Mouse (Mus musculus) small intestine, adult 2 months (tissue): ENCODE measurements around the gene Vegfb. TPM values are rescaled to one million over a fixed set of nuclear protein-coding genes. Genes with fewer than 3 reads are reported as not detected.

Experiments
- H3K27ac ChIP-seq: fragments of 200-500 bp; 2 replicates; pipeline ENCODE4 v1.5.1; 2012; ENCODE audit warnings: low read depth, low read length, control low read depth, inconsistent platforms; ENCODE audit not compliant: insufficient read depth
- H3K27me3 ChIP-seq: fragments of 200-500 bp; 2 replicates; pipeline ENCODE4 v1.6.1; 2012; ENCODE audit warnings: mild to moderate bottlenecking, moderate library complexity, low read length, inconsistent platforms; ENCODE audit not compliant: control insufficient read depth, insufficient read depth
- H3K36me3 ChIP-seq: fragments of 200-500 bp; 2 replicates; pipeline ENCODE4 v1.6.1; 2012; ENCODE audit warnings: mild to moderate bottlenecking, low read length, control low read depth, inconsistent platforms; ENCODE audit not compliant: control insufficient read depth, insufficient read depth
- H3K4me1 ChIP-seq: fragments of 200-500 bp; 2 replicates; pipeline ENCODE4 v1.6.1; 2012; ENCODE audit warnings: low read length, inconsistent platforms, mixed read lengths; ENCODE audit not compliant: control insufficient read depth, insufficient read depth, insufficient read length
- H3K4me3 ChIP-seq: fragments of 200-500 bp; 2 replicates; pipeline ENCODE4 v1.5.1; 2012; ENCODE audit warnings: low read depth, mild to moderate bottlenecking, control low read depth, inconsistent platforms, low read length, moderate library complexity
- CTCF ChIP-seq: fragments of 200-500 bp; IDR thresholded peaks from 2 replicates; pipeline ENCODE4 v1.5.1; 2012; ENCODE audit warnings: low read depth, mild to moderate bottlenecking, control low read depth, inconsistent platforms, low read length, moderate library complexity, mixed read lengths; ENCODE audit not compliant: insufficient replicate concordance, insufficient read length; ENCODE audit errors: extremely low read depth
- POLR2A ChIP-seq: fragments of 200-500 bp; IDR thresholded peaks from 2 replicates; pipeline ENCODE4 v1.6.1; 2012; ENCODE audit warnings: low read depth, mild to moderate bottlenecking, control low read depth, inconsistent platforms, low read length, moderate library complexity
- WGBS: fragments of 180-500 bp; shearing (Covaris S2); methylation state at CpG from one replicate; pipeline ENCODE4 v1.1.7; 2018; 5-methylcytosine and 5-hydroxymethylcytosine counted together
- polyA plus RNA-seq: library from polyadenylated mRNA; depleted of rRNA; stranded (reverse); fragments of >200 nt; gene quantifications from 2 replicates; pipeline ENCODE4 v1.2.3, GENCODE M21; 2012

The Vegfb gene
- polyA plus RNA-seq, 1 experiment, result 20.4 TPM

DNA sequence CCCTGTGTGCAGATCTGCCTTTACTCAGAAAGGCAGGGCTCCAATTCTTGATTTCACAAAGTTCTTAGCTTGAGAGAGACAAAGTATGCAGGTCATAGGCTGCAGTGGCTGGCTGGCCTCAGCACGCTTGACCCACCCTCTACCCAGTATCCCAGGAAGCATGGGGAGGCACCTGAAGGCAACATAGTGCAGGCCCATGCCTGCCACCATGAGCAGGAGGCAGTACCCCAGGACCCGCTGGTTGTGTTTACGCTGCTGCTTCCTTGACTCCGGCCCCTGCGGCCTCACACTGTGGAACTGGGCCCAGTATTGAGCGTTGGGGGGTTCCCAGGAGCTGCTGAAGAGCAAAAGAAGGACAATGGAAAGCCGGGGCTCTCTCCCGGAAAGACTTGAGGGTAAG lies 1.8 kb upstream of the Vegfb start:
- Histone ChIP-seq H3K27ac (no peak overlapping the region), H3K27me3 (no peaks in the 10 kb centered on the region), H3K36me3 (no peaks in the 10 kb centered on the region), H3K4me1 (peaks cover 9% of the 10 kb centered on the region), H3K4me3 (no peak overlapping the region)
- TF ChIP-seq POLR2A (no peak), CTCF (no peak)
- 94% methylated on average over 8 of the region's 8 CpGs for WGBS

GRCm38 (mm10) chr19:6987904-6988285 lies 444 bp upstream of the Vegfb start:
- H3K27me3 ChIP-seq, result no peaks in the 10 kb centered on the region
- 2% methylated on average over 8 of the region's 8 CpGs for WGBS
- H3K27ac ChIP-seq, result peak overlapping the region; percentile 47
- H3K4me3 ChIP-seq, result peak overlapping the region; percentile 76
- TF ChIP-seq CTCF (no peak), POLR2A (no peak)
- no peaks in the 10 kb centered on the region for H3K36me3 ChIP-seq
- H3K4me1 ChIP-seq, result peaks cover 9% of the 10 kb centered on the region

- Histone ChIP-seq H3K36me3 (no peaks in the 10 kb centered on the region), H3K4me1 (peaks cover 11% of the 10 kb centered on the region), H3K27me3 (no peaks in the 10 kb centered on the region), H3K27ac (no peak overlapping the region), H3K4me3 (no peak overlapping the region)
- WGBS, result 73% methylated on average over 10 of the region's 10 CpGs
- TF ChIP-seq CTCF, result no peak
- no peak for TF ChIP-seq POLR2A
Observed at GRCm38 (mm10) chr19:6985951-6986708, 1.3 kb downstream of the Vegfb start.

- TF ChIP-seq CTCF, result no peak
- TF ChIP-seq POLR2A, result no peak
- peak overlapping the region; percentile 26; the same call in 1 of the 2 replicates for H3K4me3 ChIP-seq
- WGBS, result 67% methylated on average over 19 of the region's 19 CpGs
Observed at GRCm38 (mm10) chr19:6985300-6985699, 2.2 kb downstream of the Vegfb start.

GRCm38 (mm10) chr19:6983621-6984020 lies 3.8 kb downstream of the Vegfb start:
- H3K27me3 ChIP-seq, result no peaks in the 10 kb centered on the region
- 91% methylated on average over 5 of the region's 5 CpGs for WGBS
- H3K36me3 ChIP-seq, result no peaks in the 10 kb centered on the region
- H3K4me1 ChIP-seq, result peaks cover 18% of the 10 kb centered on the region
- TF ChIP-seq CTCF (no peak), POLR2A (no peak)
- H3K4me3 ChIP-seq, result no peak overlapping the region
- no peak overlapping the region for H3K27ac ChIP-seq

More at GRCm38 (mm10) chr19:6985300-6985699, 2.2 kb downstream of the Vegfb start:
- Histone ChIP-seq H3K36me3 (no peaks in the 10 kb centered on the region), H3K4me1 (peaks cover 11% of the 10 kb centered on the region), H3K27me3 (no peaks in the 10 kb centered on the region), H3K27ac (no peak overlapping the region)

- 84% methylated on average over 4 of the region's 4 CpGs for WGBS
- peaks cover 11% of the 10 kb centered on the region for H3K36me3 ChIP-seq
- TF ChIP-seq CTCF (no peak), POLR2A (no peak)
- H3K27me3 ChIP-seq, result no peaks in the 10 kb centered on the region
- H3K27ac ChIP-seq, result no peak overlapping the region
- H3K4me3 ChIP-seq, result no peak overlapping the region
- H3K4me1 ChIP-seq, result peaks cover 15% of the 10 kb centered on the region
Observed at GRCm38 (mm10) chr19:6981465-6981864, 6.0 kb downstream of the Vegfb start.

GRCm38 (mm10) chr19:6980381-6981093 lies 6.9 kb downstream of the Vegfb start, which contains the start of gene Fkbp2:
TSS of gene Fkbp2 (minus strand) at chr19:6980501.
- H3K36me3 ChIP-seq, result peaks cover 11% of the 10 kb centered on the region
- peak within 1 kb of the TSS; percentile 85 for H3K27ac ChIP-seq
- peak within 1 kb of the TSS; percentile 67 for H3K4me3 ChIP-seq
- H3K27me3 ChIP-seq, result no peaks in the 10 kb centered on the region
- under 1% methylated on average over 38 of the region's 38 CpGs for whole genome bisulfite sequencing
- peaks cover 15% of the 10 kb centered on the region for H3K4me1 ChIP-seq
- TF ChIP-seq CTCF (no peak), POLR2A (peak; percentile 96)
